Mouse (Mus musculus) spleen, postnatal 14 days (tissue): Measurements from ENCODE around the gene Mrm2.

Source experiments
- DNase-seq, 2 experiments: peaks; one replicate each; pipeline ENCODE4 v3.0.0; 2021 to 2022; ENCODE audit warnings: low spot score in 2 of 2

Mrm2 gene

GRCm38 (mm10) chr5:140345244-140345643, 13.5 kb upstream of the Mrm2 start:
- DNase-seq = no peak

GRCm38 (mm10) chr5:140342880-140343279, 11.2 kb upstream of the Mrm2 start:
- no peak for DNase-seq

DNA sequence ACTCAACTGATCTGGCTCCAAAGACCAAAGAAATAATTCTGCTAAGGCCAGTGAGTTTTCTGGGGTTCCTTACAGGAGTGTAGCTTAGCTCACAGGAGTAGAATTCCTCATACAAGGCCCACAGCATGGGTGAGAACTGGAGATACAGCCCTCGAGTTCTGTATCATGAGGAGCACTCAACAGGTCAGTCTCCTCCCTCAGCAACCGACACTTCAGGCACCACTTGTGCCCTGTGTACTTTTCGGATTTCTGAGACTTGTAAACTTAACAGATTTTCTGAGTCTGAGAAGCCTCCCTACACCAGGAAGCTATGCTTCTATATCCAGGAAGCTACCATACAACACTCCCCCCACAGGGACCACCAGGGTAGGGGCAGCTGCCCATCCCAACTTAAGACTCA, 8.1 kb upstream of the Mrm2 start:
- DNase-seq = no peak

DNA sequence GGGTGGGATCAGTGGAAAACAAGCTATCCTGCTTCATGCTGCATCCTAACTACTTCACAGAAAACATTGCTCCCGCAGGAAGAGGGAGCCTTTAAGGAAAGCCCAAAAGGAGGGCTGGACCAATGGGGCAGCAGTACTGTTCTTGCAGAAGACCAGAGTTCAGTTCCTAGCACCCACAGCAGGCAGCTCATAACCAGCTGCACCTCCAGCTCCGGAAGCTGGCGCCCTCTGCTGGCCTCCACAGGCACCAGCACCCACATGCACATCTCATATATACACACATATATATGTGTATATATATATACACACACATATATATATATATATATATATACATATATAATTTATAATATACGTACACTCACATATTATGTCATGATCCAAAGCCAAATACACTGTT, 7.1 kb upstream of the Mrm2 start:
- no peak for DNase-seq

DNA sequence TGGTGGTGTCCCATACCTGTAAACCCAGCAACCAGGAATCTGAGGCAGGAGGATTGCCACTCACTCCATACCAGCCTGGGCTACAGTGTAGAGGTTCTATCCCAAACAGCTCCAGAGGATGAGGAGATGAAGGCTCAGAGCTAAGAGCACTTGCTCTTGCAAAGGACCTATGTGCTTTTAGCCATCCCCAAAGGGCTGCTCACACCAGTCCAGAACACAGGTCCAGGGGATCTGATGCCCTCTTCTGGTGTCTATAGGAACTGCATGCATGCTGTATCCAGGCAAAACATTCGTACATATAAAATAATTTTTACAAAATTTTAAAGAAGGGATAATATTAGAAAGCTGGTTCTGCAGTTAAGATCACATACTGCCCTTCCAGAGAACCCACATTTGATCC, 5.0 kb upstream of the Mrm2 start:
- peak in 1 of 2 experiments; percentile 15 for DNase-seq

GRCm38 (mm10) chr5:140333631-140334030, 1.9 kb upstream of the Mrm2 start:
- no peak for DNase-seq

DNA sequence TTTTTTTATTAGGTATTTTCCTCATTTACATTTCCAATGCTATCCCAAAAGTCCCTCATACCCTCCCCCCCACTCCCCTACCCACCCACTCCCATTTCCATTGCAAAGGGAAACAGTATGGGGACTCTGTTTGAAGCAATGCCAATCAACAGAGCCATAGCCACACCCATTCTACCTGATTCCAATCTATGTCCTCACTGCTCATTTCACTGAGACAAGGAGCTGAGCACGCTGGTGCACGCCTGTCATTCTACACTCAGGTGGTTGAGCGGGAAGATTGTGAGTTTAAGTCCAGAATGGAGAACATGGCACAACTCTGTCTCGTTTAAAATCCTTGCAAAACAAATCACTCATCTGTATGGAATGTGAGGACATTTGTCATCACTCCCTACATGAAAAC, 821 bp upstream of the Mrm2 start:
- no peak for DNase-seq

- DNase-seq = no peak
Measured at GRCm38 (mm10) chr5:140324058-140324457, 7.6 kb downstream of the Mrm2 start.

DNA sequence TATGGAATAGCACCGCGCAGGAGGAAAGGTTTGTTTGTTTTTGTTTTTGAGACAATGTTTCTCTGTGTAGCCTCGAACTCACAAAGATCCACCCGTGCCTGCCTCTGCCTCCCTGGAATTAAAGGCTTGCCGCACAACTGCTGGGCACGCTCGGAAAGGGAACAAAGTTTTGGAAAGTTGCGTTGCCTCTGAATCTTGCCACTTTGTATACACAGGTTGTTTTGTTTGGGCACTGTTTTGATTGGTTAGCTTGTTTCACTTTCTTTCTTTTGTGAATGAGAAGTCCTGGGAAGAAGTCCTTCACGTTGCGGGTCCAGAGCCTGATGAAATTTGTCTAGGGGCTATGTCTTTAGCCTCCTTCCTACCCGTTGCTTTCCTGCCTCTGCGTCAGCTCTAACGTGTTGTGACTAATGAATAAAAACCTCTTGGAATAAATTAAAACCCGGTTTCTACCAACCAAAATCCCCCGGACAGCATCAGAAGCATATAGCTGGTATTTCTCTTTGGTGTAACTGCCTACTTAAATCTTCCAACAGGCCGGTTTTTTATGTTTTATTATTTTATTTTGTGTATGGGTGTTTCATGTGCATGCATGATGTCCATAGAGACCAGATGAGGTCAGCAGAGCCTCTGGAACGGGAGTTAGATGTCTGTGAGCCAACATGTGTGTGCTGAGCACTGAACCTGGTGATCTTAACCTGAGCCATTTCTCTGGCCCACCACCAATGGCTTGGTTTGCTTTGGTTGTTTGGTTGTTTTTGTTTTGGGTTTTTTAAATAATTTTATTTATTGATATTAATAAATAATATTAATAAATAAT, 9.7 kb downstream of the Mrm2 start:
- DNase-seq = no peak

DNA sequence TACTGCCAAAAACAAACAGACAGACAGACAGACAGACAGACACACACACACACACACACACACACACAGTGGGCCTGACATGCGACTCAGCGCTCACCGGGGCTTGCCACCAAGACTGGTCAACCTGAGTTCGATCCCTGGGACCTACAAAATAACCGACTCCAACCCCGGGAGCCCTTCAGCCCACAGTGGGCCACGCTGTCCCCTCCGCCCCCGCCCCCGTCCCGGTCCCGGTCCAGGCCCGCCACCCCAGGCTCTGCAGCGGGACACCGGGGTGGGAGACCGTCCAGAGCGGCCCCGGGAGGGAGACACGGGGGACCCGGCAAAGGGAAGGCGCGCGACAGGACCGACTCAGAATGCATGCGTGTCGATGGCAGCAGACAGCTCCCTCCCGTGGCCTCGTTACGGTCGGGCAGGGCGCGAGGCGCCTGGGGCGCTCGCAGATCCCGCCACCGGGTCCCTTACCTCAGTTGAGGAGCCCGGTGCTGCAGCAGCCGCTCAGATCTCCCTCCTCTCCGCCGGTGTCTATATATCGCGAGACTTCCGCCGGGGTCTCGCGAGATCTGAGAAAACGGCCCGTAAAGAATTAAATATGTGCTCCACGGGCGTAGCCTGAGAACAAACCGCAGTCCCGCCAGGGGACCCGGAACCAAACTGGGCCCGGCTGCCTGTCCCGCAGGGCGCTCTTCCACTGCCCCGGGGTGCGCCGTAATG, 10.5 kb downstream of the Mrm2 start, which contains the start of the genes Mad1l1 and Nudt1:
Mad1l1 (minus strand) TSS at position 511 of the 714 bp plus-strand sequence.
Nudt1 (plus strand) TSS at position 615 of the 714 bp plus-strand sequence.
- peak; percentile 88 to 89 for DNase-seq

- no peak for DNase-seq
Measured at GRCm38 (mm10) chr5:140316716-140317115, 15.0 kb downstream of the Mrm2 start.

DNA sequence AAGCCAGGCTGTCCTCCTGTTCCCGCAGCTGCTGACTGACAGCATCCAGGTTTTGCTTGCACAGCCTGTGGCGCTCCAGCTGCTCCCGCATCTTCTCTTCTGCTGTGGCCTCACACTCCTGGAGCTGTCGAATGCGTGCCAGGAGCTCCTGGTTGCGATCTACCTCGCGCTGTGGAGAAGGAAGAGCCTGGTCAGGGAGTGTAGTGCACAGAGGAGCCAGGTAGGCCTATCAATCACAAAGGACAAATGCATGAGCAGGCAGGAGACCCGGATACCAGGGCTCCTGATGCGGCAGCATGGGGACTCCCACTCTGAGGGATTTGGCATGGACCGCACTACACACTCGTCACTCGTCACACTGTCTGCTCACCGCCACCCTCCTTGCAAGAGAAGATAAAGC, 24.1 kb downstream of the Mrm2 start:
- DNase-seq = no peak

- DNase-seq = no peak
Measured at GRCm38 (mm10) chr5:140306016-140306415, 25.7 kb downstream of the Mrm2 start.

- DNase-seq = no peak
Measured at GRCm38 (mm10) chr5:140298291-140298690, 33.4 kb downstream of the Mrm2 start.

DNA sequence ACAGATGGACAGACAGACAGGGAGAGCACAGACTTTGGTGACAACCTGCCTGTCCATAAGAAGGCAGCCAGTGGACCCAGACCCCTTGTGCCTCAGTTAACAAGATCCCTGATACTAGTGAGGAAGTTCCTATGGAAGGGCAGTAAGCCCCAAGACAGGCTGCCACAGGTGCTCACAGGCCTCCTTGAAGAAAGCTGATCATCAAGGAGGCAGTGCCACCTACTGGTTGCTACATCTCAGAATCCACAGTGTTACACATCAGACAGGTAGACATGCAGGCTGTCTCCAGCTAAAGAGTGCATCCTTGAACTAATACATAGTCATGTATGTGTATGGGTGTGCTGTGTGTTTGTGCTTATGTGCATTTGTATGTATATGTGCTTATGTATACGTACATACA, 39.5 kb downstream of the Mrm2 start:
- DNase-seq = peak; percentile 12 to 47

DNA sequence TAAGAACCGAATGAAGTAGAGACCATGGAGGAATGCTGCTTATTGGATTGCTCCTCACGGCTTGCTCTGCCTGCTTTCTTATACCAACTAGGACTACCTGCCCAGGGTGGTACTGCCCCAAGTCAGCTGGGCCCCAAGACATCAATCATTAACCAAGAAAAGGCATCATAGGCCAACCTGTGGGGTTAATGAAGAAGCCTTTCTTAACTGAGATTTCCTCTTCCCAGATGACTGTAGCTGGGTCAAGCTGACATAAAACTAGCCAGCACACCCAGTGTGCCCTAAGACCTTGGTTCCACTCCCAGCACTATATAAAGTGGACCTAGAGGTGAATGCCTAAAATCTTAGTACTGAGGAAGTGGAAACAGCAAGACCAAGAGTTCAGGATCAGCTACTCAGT, 42.5 kb downstream of the Mrm2 start:
- no peak for DNase-seq

- DNase-seq = no peak
Measured at GRCm38 (mm10) chr5:140288287-140288686, 43.4 kb downstream of the Mrm2 start.

- DNase-seq = no peak
Measured at GRCm38 (mm10) chr5:140284761-140285160, 46.9 kb downstream of the Mrm2 start.

DNA sequence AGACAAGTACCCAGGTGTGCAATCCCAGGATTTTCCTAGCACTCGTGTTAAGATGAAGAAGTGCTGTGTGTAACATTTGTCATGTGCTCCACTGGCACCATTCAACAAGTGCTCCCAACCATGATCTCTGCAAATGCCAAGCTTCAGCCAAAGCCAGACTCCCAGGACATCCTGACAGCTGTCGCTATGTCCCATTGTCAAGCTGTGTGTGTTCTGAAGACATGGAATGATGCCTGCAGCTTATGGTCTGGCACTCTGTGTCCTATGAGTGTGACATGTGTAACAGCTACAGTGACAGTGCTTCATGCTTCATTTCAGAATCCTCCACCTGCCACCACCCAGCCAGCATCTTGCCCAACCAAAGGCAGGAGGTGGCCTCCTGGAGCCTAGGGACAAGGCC, 47.7 kb downstream of the Mrm2 start:
- DNase-seq = no peak

DNA sequence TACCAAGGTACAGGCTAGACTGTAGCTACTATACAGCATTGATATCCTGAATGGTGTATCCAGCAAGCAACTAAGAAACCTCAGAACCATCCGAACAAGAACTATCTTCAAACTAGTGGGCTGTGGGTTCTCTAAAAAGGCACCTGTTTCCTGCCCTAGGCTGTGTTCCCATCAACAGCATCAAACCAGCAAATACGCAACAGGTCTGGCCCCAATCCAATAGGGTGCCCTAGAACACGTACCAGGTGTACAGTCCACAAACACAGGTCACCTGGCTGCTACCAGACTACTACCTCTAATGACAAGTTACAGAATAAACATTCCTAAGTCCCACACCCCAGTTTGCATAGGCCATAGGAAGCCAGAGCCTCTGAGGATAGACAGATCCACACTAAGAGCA, 48.8 kb downstream of the Mrm2 start:
- DNase-seq = no peak

DNA sequence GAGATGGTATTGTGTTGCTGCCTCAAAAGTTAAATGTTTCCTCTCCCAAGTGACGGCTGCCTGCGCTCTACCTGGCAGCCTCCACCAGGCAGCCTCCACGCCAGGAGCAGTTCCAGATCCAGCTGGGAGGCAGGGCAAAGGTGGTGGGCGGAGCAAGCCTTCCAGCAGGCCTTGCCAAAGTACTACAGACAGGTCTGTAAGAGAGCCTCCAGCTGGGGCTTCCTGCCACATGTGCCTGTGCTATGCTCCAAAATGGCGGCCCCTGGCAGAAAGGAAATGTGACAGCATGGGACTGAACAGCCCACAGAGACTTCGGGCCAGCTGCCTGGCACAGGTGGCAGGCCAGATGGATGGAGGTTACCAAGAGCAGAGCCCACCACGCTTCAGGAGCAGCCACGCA, 49.3 kb downstream of the Mrm2 start:
- DNase-seq = no peak

DNA sequence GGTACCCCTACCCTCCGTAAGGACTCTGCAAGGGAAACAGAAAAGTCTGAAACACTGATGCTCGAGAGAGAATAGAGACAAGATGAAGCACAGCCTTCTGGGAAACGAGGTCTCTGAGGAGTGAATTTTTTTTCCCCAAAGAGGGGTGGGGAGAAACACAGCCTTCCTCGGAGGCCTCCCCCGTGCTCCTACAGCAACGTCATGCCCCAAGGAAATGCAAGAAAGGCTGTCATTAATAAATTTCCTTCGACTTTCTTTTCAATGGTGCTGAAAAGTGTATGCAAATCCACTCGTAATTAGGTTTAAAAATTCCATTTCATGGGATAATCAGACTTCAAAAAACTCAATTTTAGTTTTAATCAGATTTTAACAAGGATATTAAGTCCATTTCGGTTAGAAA, 51.5 kb downstream of the Mrm2 start:
- DNase-seq = no peak
